Mouse (Mus musculus) adrenal gland, postnatal 10 days (tissue): ENCODE results near the gene Xylt2. TPM values are rescaled to one million over a fixed set of nuclear protein-coding genes. Genes with fewer than 3 reads are reported as not detected.
"Not testable (repeated sequence)": the region's sequence is repeated elsewhere in the genome, so short reads cannot be mapped to it uniquely, and the experiment has no call there.

Experiments used
- DNase-seq: peaks from one replicate; pipeline ENCODE4 v3.0.0; 2021; ENCODE audit warnings: mixed read lengths
- total RNA-seq, 2 experiments: library from RNA; stranded (reverse); gene quantifications; 2 replicates each; pipeline ENCODE4 v1.2.3; 2021

Xylt2 gene
- total RNA-seq, 2 experiments from 2014 or later: 19.8 to 26.5 TPM

DNA sequence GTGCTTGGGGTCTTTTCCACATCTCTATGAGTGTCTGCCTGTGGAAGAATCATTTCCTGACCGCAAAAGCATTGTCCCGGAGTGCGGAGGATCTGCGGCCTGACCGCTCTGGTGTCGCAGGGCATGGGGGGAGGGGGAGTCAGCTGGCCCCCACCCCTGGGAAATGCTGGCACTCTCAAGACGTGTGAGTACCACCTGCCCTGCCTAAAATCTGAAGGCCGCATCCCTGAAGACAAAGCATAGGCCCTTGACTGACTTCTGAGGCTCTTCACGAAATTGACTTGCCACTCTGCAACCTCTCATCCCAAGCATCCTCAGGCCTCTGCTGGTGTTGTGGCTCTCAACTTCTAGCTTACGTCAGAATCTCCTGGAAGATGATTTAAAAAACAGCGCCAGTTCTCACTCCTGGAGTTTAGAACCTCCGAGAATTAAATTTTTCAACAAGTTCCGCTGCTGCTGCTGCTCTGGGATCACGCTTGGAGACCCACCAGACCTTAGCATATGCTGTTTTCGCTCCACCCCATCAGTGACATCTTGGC lies 361 bp upstream of the Xylt2 start:
- DNase-seq: no peak

DNA sequence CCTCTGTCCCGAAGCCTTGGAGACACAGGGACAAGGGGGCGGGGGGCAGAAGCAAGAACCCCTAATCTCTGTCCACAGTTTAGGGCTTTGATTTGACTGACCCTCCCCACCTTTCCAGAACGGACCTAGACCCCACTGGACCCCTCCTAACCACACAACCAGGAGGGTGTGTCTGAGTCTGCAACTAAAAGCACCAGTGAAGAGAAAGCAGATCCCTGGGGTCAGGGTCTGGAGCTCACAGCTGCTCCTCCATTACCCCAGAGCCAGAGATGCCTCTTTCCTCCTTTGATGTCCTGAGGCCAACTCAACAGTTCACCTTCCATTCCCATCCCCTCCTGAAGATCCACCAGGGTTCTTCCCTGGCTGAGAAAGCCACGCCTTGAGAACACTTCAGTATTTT lies 1.0 kb downstream of the Xylt2 start:
- no peak for DNase-seq

DNA sequence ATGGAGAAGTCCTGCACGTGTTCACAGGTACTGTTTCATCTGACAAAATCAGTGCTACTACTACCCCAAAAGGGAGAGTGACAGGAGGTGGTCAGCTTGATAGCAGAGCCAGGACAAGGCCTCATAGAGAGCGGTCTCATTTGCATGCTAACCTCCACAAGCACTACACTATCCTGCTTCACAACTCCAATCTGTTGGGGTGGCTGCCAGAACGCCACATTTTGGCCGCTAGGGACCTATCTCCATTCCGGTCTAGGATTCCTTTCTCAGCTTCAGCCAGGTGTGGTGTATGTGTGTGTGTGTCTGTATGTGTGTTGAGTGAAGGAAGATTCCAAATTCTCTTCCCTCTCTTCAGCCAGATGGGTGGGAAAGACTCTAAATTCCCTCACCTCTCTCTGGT lies 1.9 kb downstream of the Xylt2 start:
- no peak for DNase-seq

DNA sequence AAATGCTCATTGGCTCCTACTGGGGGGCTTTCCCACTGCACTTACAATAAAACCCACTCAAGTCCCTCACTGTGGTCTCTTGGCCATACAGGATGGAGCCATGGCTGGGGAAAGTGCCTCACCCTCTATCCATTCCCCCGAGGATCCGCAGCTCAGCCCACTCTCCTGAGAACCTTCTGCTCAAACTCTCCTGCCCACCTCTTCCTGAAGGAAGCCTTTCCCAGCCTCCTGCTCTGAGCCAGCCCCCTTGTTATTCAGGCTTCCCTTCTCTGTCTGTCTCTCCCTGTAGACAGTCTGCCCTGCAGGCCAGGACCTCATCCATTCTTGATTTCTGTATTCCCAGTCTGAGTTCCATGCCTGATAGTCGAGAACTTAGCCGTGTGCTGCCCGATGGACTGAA lies 2.3 kb downstream of the Xylt2 start:
- no peak for DNase-seq

DNA sequence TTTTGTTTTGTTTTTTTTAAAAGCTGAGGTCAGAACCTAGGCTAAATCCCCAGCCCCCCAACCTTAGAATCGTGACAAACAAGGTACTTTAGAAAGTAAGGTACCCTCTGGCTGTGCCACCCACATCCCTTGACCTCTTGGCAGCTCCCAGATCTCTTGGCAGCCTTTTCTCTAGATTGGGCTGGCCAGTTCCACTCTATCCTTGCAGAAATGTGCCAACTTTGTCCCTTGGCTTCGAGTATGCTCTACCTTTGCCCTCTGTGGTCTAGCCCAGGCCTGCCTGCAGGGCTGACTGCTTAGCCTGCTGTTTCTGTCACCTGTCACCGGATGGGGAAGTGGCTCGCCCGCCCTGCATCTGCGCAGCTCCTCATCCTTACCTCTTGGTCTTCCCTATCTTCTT lies 12.0 kb downstream of the Xylt2 start:
- peak; percentile 54 for DNase-seq

DNA sequence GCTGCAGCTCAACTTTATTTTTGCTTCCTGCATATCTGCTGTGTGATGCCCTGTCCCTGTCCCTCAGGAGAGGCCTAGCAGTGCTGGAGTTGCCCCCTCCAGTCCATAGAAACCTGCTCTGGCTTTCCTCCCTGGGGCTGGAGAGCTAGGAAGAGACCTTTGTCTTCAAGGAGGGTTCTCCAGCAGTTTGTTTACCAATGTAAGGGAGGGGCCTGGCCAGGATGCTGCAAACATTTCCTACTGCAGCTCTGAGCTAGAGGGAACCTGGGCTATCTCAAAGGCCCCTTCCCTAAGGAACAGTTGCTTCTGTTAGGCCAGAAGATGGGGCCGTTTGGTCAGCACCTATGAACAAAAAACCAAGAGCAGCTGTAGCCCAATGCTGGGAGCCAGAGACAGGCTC lies 16.0 kb downstream of the Xylt2 start:
- DNase-seq: no peak

DNA sequence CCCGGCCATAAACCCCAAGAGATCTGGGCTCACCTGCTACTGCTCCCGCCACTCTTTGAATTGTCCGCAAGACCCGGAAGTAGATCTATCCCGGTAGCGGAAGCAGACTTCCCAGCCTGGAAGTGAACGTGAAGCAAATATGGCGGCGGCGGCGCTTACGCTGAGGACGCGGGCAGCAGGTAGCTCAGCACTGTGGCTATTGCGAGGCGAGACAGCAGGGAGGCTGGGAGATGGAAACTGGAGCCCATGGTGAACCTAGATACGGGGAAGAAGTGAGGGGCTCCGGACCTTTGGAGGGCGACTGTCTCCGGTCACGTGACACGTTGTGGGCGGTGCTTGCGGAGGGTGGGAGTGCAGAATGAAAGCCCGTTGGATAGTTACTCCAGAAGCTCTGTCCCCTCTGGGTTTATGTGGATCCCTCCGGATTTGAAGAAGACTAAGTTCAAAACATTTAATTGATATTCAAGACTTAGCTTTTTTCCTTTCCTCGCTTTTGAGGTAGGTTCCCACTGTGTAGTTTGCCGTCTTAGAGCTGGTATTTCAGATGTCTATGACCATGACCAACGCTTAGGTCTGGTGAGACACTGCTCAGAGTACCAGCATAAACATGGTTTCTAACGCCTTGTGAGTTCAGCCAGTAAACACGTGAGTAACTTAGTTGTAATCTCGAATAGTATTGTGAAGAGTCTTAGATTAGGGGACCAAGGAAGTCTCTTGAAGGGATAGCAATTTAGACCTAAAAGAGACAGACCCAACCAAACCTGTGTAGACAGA lies 23.5 kb downstream of the Xylt2 start, which contains the start of the genes Mrpl27 and Eme1:
Gene Mrpl27 (plus strand): TSS at position 105 of the 774 bp plus-strand sequence.
Gene Eme1 (minus strand): TSS at position 302 of the 774 bp plus-strand sequence.
- DNase-seq: peak; percentile 90

DNA sequence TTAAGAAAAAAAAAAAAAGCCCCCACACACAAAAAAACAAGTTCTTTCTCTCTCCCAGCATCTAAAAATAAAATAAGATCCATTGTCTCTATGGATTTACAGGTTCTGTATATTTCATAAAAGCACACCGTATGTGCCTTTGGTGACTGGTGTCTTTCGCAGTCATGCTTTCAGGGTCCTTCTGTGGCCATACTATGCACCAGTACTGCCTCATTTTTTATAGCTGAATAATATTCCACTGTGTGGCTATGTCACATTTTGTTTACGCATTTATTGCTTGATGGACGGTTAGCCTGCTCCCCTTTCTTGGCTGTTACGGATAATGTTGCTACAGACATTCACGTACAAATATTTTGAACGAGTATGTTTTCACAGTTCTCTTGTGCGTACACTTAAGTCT lies 24.3 kb downstream of the Xylt2 start:
- no peak for DNase-seq

DNA sequence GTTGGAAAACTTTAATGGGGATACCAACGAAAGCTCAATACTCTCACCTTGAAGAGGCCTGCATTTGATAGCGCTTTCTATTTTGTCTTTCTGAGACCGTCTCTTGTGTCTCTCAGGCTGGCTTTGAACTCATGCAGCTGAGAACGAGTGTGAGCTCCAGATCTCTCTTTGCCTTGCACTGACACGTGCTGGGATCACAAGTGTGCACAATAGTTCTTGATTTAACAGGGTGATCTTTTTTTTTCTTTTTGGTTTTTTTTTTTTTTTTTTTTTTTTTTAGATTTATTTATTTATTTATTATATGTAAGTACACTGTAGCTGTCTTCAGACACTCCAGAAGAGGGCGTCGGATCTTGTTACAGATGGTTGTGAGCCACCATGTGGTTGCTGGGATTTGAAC lies 26.1 kb downstream of the Xylt2 start:
- not testable (repeated sequence) for DNase-seq

DNA sequence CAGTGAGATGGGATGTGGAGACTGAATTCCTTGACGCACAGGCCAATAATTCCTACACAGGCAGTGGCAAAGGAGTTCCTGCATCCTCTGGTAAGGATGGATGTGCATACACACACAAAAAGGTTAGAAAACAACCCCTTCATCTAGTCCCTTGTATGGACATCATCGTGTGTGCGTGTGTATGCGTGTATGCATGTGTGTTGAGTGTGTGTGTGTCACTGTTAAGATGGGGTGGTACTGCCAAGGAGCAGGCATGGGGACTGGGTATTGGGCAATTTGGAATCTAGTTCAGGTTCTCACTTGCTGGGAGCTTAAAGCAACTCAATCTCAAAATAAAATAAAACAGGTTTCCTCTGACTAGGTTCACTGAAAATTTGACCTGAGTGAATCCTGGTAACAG lies 30.9 kb downstream of the Xylt2 start:
- DNase-seq: no peak

DNA sequence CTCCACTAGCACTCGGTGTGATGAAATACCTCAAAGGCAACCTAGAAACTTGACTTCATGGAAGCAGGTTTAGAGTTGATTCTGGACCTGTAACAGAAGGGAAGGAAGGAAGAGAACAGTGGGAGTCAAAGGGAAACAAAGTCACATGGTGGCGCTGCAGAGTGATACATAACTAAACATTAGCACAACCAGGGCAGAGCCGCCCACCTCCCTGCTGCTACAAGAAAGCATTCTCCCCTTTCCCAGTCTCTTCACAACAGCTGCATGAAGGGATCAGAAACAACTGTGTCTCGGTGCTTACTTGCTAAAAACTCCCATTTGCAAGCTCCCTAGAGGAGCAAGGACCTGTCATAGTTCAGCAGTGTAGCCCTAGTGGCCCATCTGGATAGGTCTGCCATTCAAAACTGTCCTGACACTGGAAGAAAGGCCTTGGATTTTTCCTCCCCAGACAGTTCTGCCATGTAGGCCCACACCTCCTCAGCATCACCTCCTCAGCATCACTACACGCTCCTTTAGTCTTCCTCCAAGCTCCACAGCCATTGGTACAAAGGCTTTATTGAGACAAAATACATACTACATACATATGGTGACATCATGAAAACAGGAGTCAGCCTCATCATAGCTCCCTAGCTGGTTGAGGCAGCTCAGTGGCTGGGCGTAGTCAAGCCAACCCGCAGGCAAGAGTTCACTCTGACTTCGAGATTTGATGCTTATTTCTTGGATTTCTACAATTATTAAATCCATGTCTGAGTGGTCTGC lies 32.7 kb downstream of the Xylt2 start:
- no peak for DNase-seq

DNA sequence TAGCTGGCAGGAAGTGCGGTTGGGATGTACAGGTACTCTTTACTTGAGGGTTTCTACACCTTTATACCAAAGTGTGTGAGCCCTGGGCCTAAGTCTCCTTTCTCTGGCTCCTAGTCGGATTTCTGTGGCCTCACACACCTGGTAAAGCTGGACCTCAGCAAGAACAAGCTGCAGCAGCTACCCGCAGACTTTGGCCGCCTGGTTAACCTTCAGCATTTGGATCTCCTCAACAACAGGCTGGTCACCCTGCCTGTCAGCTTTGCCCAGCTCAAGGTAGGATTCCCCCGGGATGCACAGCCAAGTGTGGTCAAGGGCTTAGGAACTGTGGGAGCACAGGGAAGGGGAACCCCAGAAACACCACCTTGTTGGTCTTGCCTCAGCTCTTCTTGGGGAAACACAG lies 42.9 kb downstream of the Xylt2 start:
- no peak for DNase-seq

DNA sequence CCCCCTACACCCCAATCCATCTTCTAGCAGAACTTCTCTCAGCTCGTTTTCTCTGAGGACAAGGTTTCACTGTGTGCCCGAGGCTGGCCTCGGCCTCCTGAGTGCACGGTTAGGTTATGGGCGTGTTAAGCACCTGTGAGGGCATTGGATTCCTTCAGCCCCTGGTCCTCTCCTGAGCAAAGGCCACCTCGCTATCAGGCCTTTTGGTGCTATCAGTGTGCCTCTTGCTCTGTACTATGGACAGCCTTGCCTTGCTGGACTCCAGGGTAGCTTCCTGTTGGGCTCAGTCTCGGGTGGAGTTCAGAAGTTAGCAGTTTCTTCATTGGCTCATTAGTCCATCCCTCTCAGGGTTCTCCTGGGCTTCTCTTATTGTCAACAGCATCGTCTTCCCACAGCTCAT lies 44.3 kb downstream of the Xylt2 start:
- DNase-seq: no peak

DNA sequence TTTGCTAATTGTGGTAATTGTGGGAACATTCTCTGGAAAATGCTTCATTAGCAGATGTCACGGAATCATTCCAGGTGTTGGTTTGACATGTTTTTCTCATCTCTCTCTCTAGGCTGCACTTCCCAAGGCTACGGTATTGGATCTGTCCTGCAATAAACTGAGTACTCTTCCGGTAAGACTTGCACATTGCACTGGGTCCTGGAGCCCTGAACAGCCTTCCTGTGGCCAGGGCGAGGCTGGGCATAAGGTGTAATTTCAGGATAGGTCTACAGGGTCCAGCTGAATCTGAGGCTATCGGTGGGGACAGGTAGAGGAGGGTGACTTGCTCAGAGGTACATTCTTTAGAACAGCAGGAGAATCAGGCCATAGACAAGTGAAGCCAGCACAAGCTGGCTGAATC lies 45.3 kb downstream of the Xylt2 start:
- DNase-seq: no peak

DNA sequence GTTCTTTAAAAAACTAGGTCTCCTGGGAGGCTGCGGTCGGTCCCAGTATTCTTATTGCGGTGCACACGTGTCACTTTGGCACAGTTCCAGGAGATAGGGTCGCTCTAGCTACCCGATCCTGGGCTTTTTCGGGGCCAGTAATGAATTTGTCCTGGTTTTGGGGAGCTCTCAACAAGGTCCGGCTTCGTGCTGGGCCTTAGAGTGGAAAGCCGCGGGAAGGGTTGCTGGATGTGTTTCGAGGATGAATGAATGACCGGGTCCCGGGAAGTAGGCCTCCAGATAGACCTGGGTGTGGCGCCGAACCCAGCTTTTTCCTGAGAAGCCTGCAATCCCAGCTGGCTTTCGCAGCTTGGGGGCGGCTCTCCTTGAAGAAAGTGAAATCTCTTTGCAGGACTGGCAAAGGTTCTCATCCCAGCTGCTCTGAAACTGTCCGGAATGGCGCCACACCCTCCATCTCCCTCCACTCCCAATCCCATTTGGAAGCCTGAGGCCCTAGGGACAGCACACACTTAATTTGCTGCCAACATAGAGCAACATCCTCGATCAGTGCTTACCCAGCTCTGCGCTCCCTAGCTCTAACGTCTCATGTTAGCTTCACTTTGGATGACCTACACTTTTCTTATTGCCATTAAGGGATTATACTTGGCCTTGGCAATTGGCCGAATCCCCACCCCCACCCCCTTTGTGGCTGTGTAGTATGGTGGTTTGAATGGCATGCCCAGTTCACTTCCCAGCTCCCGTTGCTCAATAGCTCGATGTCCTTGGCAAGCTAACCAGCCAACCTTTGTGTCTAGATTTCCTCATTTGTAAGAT lies 46.9 kb downstream of the Xylt2 start:
- DNase-seq: peak; percentile 78

DNA sequence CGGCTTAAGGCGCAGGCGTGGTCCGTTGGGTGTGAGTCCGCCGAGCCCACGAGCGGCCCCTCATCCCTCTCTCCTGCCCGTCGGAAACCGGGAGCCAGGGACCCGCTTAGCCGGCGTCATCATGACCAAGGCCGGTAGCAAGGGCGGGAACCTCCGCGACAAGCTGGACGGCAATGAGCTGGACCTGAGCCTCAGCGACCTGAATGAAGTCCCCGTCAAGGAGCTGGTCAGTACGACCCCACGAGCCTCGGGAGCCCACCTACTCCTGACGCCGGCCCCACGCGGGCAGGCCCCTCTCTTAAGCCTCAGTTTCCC lies 47.5 kb downstream of the Xylt2 start:
- DNase-seq: no peak

DNA sequence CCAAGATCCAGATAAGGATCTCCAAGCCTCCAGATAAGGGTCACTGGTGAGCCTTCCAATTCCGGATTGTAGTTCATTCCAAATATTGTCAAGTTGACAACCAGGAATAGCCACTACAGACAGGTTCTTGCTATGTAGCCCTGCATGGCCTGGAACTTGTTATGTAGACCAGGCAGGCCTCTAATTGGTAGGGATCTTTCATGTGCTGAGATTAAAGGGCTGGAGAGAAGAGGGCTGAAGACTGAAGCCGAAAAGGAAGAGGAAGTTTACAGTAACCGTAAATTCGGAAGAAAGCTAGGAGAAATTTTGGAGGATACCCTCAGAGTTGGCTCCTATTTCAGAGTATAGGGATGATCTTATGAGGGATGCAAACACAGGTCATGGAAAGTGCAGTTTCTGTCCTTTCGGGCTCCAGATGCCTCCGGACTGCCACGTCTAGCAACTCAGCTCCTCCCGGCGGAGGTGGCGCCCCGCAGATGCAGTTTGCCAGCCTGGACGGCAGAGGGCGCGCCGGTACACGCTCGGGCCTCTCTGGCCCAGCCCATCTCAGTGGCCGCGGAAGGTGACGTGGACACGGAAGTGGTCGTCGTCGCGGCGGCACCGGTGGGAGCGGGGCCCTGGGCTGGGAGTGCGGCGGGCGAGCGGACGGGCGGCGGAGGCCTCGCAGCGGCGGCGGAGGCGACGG lies 48.0 kb downstream of the Xylt2 start, which contains the start of gene Lrrc59:
Gene Lrrc59 (plus strand): TSS at position 569 of the 685 bp plus-strand sequence.
- peak; percentile 98 for DNase-seq

DNA sequence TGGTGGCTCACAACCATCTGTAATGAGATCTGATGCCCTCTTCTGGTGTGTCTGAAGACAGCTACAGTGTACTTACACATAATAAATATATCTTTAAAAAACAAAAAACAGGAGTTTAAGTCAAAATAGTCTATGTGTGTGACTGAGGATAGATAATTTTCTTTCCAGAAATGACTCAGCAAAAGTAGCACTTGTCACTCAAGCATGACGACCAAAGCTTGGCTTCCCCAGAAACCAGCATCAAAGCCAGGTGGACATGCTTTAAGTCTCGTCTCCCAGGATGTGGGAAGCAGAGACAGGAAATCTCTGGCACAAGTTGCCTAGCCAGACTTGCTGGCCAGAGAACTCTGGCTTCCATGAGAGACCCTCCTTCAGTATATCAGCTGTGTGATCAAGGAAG lies 55.2 kb downstream of the Xylt2 start:
- no peak for DNase-seq

DNA sequence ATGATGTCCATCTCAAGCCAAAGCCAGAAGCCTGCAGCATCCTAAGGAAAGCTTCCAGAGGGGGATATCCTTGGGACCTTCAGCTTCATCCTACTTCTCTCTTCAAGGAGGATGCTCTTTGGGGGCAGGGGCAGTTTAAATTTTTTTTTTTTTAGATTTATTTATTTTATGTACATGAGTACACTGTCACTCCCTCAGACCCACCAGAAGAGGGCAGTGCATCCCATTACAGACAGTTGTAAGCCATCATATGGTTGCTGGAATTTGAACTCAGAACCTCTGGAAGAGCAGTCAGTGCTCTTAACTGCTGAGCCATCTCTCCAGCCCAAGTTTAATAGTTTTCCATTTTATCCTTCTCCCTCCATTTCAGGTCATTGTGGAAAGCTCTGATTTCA lies 55.9 kb downstream of the Xylt2 start:
- DNase-seq: no peak

DNA sequence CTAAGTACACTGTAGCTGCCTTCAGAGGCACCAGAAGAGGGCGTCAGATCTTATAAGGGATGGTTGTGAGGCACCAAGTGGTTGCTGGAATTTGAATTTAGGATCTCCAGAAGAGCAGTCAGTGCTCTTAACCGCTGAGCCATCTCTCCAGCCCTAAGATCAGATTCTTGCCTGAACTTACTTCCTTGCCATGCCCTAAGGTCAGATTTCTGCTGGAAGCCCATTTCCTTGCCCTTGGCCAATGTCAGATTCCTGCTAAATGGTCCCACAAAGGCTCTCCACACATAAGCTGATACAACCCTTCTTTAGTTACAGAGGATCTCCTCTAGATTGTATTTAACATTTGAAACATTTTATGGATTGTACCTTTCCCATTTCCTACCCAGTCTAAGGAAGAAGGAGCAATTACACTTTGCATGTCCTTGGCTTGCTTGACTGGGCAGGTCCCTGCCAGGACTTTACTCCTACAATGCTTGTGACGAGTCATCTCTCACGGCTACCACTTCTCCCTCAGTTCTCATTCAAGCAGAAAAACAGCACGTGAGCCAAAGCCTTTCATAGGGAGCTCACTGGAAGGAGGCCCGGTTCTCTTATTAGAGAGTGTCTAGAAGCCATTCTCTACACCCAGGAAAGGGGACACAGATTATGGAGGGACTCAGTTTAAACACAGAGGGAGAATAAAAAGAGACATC lies 56.4 kb downstream of the Xylt2 start:
- DNase-seq: no peak

DNA sequence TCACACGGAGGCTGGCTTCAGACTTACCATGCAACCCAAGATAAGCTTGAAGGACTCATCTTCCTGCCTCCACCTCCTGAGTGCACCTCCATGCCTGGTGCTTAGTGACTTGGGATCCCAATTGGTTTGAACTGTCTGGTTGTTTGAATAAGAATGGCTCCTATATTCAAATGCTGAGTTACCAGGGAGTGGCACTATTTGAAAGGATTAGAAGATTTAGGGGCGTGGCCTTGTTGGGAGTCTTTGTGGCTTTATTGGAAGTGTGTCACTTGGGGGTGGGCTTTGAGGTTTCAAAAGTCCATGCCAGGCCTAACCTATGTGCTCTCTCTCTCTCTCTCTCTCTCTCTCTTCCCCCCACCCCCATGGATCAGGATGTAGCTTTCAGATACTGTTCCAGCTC lies 59.7 kb downstream of the Xylt2 start:
- no peak for DNase-seq
